Mouse (Mus musculus): ENCODE measurements at regions not wholly inside any gene's neighbourhood (a gene's known extent, or its start where the extent isn't known, plus 50 kb on each side); places are given as distances from the start of the nearest gene placed in this dataset.

GRCm38 (mm10) chr4:139907366-139907765 lies 60.5 kb downstream of the Klhdc7a start:
- no peak for DNase-seq (ENCODE audit: extremely low spot score, low spot score)

- DNase-seq (ENCODE audit: extremely low spot score, low spot score) = no peak
Observed at GRCm38 (mm10) chr4:139906176-139906575, 61.6 kb downstream of the Klhdc7a start.

- DNase-seq (ENCODE audit: extremely low spot score, low spot score) = peak; percentile 27
Observed at GRCm38 (mm10) chr4:139905093-139905783, 62.6 kb downstream of the Klhdc7a start.

DNA sequence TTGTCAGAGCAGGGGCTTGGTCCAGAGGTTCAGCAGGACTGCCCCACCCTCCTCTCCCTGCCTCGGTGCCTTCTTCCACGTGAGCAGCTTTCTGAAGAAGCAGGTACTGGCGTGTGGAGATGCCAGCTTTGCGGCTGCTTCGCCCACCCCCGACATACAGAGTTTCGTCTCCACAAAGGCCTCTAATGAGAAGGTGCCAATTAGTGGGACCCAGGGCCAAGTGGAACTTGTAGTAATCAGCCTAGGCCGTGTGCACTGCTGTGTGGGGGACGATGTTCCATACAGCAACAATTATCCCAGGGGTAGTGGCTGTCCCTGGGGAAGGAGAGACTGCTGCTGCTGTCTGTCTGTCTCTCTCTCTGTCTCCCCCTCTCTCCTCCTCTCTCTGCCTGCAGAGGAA lies 66.6 kb upstream of the Pax7 start:
- no peak for DNase-seq (ENCODE audit: extremely low spot score, low spot score)

- DNase-seq (ENCODE audit: extremely low spot score, low spot score) = no peak
Observed at GRCm38 (mm10) chr4:139899410-139899809, 66.1 kb upstream of the Pax7 start.

DNA sequence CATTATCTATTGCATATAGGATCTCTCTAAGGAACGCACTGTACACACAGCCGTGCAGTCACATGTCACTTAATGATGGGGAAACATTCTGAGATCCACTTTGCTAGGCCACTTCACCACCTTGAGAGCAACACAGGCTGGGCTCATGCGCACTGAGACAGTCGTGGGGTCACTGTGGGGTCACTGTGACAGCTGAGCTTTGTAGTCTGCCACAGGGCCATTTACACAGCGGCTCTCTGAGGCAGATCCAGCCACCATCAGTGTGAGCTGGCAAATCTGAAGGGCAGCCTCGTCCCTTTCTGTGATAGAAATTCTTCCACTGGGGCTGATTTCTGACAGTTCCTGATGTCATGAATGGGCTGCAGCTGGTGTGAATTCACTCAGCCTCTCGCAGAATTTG lies 59.4 kb upstream of the Pax7 start:
- DNase-seq (ENCODE audit: extremely low spot score, low spot score) = peak; percentile 36

DNA sequence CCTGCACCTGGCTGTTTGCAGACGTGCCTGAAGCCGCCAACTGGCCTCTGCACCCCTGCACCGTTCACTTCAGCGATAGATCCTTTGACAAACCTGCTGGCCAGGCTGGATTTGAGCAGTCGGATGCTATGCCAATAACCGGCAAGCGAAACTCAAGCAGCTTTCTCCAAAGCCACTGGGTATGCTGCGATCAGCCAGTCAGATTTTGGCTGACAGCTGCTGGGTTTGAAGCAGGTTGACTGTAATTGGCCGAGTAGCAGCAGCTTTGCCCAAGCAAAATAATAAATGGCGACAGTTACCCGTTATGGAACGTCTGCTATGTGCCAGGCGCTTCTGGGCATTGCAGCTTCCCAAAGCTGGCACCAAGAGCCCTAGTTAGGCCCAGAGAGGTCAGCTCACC lies 55.7 kb upstream of the Pax7 start:
- no peak for DNase-seq (ENCODE audit: extremely low spot score, low spot score)
